In genomic region chr16:88561617-88562164, GRCm38 (mm10) we compare ENCODE assay signal across 22 mouse cellular contexts. TPM values are rescaled to one million over a fixed set of nuclear protein-coding genes. Genes with fewer than 3 reads are reported as not detected.
DNase-seq lines count a peak whose midpoint lies in the region; ATAC-seq and TF ChIP-seq lines count a peak whose summit lies in the region.
"Had no signal": no experiment of that assay in that cellular context is flagged by ENCODE, and none has a peak within 500 bp of the region (broad histone marks: within the 10 kb centered on the region; RNA-seq: fewer than 3 reads in every experiment).

No protein-coding gene starts in this region.

- no peak overlapping the region; the same call in 1 of the 2 replicates for H3K4me2 ChIP-seq in kidney, embryonic 14.5 days (replicated peaks; ENCODE audit: low read depth, low read length)
- H3K4me2 ChIP-seq in forebrain, postnatal 0 days (ENCODE audit: low read depth): no peak overlapping the region
- no peak overlapping the region for H3K4me2 ChIP-seq in midbrain, embryonic 14.5 days (ENCODE audit: low read length)
- H3K4me2 ChIP-seq: heart, embryonic 15.5 days had no signal

- H3K27ac ChIP-seq in kidney, embryonic 14.5 days (ENCODE audit: low read depth, low read length): peak overlapping the region; percentile 51
- no peak overlapping the region for H3K27ac ChIP-seq in embryonic facial prominence, embryonic 10.5 days (replicated peaks)
- H3K27ac ChIP-seq in forebrain, postnatal 0 days (ENCODE audit: low read depth, low read length): no peak overlapping the region
- peak overlapping the region; percentile 37; the same call in 1 of the 2 replicates for H3K27ac ChIP-seq in midbrain, embryonic 14.5 days (replicated peaks; ENCODE audit: low read depth, low read length)
- H3K27ac ChIP-seq: heart, embryonic 15.5 days had no signal

- peak overlapping the region; percentile 36 for H3K4me3 ChIP-seq in kidney, embryonic 14.5 days (ENCODE audit: low read length)
- H3K4me3 ChIP-seq in embryonic facial prominence, embryonic 10.5 days: 0 out of 2 replicates have a peak overlapping the region, but pooled peaks have one; percentile 21
- H3K4me3 ChIP-seq in forebrain, postnatal 0 days (ENCODE audit: low read depth, low read length): no peak overlapping the region
- no peak overlapping the region for H3K4me3 ChIP-seq in midbrain, embryonic 14.5 days (replicated peaks; ENCODE audit: low read depth, low read length)
- H3K4me3 ChIP-seq: erythroblast, embryonic 14.5 days; heart, embryonic 15.5 days had no signal

- no peak for DNase-seq in kidney, postnatal 25 days
- no peak for DNase-seq in embryonic facial prominence, embryonic 10.5 days (ENCODE audit: low spot score)
- DNase-seq in forebrain, postnatal 0 days: peak; percentile 7
- DNase-seq in midbrain, embryonic 14.5 days: peak; percentile 48
- no peak for DNase-seq in adrenal gland, postnatal 36 days
- no peak for DNase-seq in gastrocnemius, adult 18-20 months (ENCODE audit: low spot score)
- DNase-seq in adrenal gland, adult 8-10 months: no peak
- DNase-seq: cerebellum, adult 8-10 months; liver; right cerebral cortex, postnatal 4 days; thymus, postnatal 25 days had no signal

- H3K36me3 ChIP-seq in kidney, embryonic 14.5 days (ENCODE audit: control insufficient read depth, insufficient read depth, low read length): no peaks in the 10 kb centered on the region
- H3K36me3 ChIP-seq in embryonic facial prominence, embryonic 10.5 days (replicated peaks): no peaks in the 10 kb centered on the region
- no peaks in the 10 kb centered on the region for H3K36me3 ChIP-seq in forebrain, postnatal 0 days (ENCODE audit: insufficient read depth)
- H3K36me3 ChIP-seq in midbrain, embryonic 14.5 days (ENCODE audit: control insufficient read depth, insufficient read depth, low read length): no peaks in the 10 kb centered on the region
- H3K36me3 ChIP-seq: heart, embryonic 15.5 days had no signal

- H3K4me1 ChIP-seq in kidney, embryonic 14.5 days (ENCODE audit: control insufficient read depth, insufficient read depth, low read length): no peaks in the 10 kb centered on the region
- peaks cover 3% of the 10 kb centered on the region; the same call in 1 of the 2 replicates for H3K4me1 ChIP-seq in embryonic facial prominence, embryonic 10.5 days
- H3K4me1 ChIP-seq in forebrain, postnatal 0 days (ENCODE audit: insufficient read depth): no peaks in the 10 kb centered on the region
- H3K4me1 ChIP-seq in midbrain, embryonic 14.5 days (ENCODE audit: control insufficient read depth, insufficient read depth, low read length): no peaks in the 10 kb centered on the region
- H3K4me1 ChIP-seq: heart, embryonic 15.5 days had no signal

- no peaks in the 10 kb centered on the region for H3K9me3 ChIP-seq in kidney, embryonic 14.5 days (ENCODE audit: control insufficient read depth, low read length)
- H3K9me3 ChIP-seq in embryonic facial prominence, embryonic 10.5 days: no peaks in the 10 kb centered on the region
- H3K9me3 ChIP-seq in forebrain, postnatal 0 days (ENCODE audit: low read length): no peaks in the 10 kb centered on the region
- no peaks in the 10 kb centered on the region for H3K9me3 ChIP-seq in midbrain, embryonic 14.5 days (ENCODE audit: control insufficient read depth, low read length)
- H3K9me3 ChIP-seq: heart, embryonic 15.5 days had no signal

- H3K9ac ChIP-seq in kidney, embryonic 14.5 days (ENCODE audit: low read depth, low read length): peak overlapping the region; percentile 52
- H3K9ac ChIP-seq in forebrain, postnatal 0 days: no peak overlapping the region
- H3K9ac ChIP-seq in midbrain, embryonic 14.5 days (replicated peaks; ENCODE audit: low read length): no peak overlapping the region
- H3K9ac ChIP-seq: heart, embryonic 15.5 days had no signal

- no peaks in the 10 kb centered on the region for H3K27me3 ChIP-seq in kidney, embryonic 14.5 days (ENCODE audit: control insufficient read depth, insufficient read depth, low read length)
- no peaks in the 10 kb centered on the region for H3K27me3 ChIP-seq in embryonic facial prominence, embryonic 10.5 days (replicated peaks; ENCODE audit: low read depth, poor library complexity, severe bottlenecking)
- no peaks in the 10 kb centered on the region for H3K27me3 ChIP-seq in forebrain, postnatal 0 days (ENCODE audit: insufficient read depth, low read length)
- H3K27me3 ChIP-seq in midbrain, embryonic 14.5 days (ENCODE audit: control insufficient read depth, insufficient read depth, low read length): no peaks in the 10 kb centered on the region
- H3K27me3 ChIP-seq: heart, embryonic 15.5 days had no signal

- no peak for TF ChIP-seq CTCF in forebrain, postnatal 0 days (IDR thresholded peaks at IDR 0.05; ENCODE audit: low read depth)

- no peak for ATAC-seq in kidney, embryonic 14.5 days (ENCODE audit: low FRiP score, low TSS enrichment)
- ATAC-seq in forebrain, postnatal 0 days: peak; percentile 32; the same call in 1 of the 2 replicates
- ATAC-seq in midbrain, embryonic 14.5 days (ENCODE audit: low FRiP score, low TSS enrichment): no peak; the same call in 1 of the 2 replicates
- ATAC-seq: inflammation-experienced regulatory T-cells, adult 6 months had no signal

- 31% methylated on average over 6 of the region's 6 CpGs for WGBS in kidney, embryonic 14.5 days
- 61% methylated on average over 6 of the region's 6 CpGs for WGBS in embryonic facial prominence, embryonic 10.5 days
- whole genome bisulfite sequencing in forebrain, postnatal 0 days: 12% methylated on average over 6 of the region's 6 CpGs
- 33% methylated on average over 6 of the region's 6 CpGs for WGBS in midbrain, embryonic 14.5 days

RNA-seq across cellular contexts. Expression of gene Cldn8, which starts 1.3 kb away (rescaled TPM):
- 85.1 and 98.7 TPM in 2 replicates for polyA plus RNA-seq in kidney, embryonic 14.5 days (2014; fragmentation: Nextera tagmentation; extraction: Ambion mirVana)
- polyA plus RNA-seq in embryonic facial prominence, embryonic 10.5 days (2016; fragmentation: Nextera tagmentation; extraction: Ambion mirVana): 4.2 TPM in 2 replicates
- not detected in 2 replicates for total RNA-seq in forebrain, postnatal 0 days (2014; rRNA removed)
- not detected in 2 replicates for polyA plus RNA-seq in forebrain, postnatal 0 days (2015; fragmentation: Nextera tagmentation; extraction: Ambion mirVana)
- polyA plus RNA-seq in midbrain, embryonic 14.5 days (2014; fragmentation: Nextera tagmentation; extraction: Ambion mirVana): not detected in 2 replicates
- not detected for total RNA-seq in adrenal gland, postnatal 36 days (2021)
- total RNA-seq in gastrocnemius, adult 18-20 months (2021): not detected
- not detected for total RNA-seq in adrenal gland, adult 8-10 months (2022)
- total RNA-seq: megakaryocyte, adult 5-6 weeks had no signal
- polyA plus RNA-seq: C2C12; cortical plate, adult 2 months; erythroblast, embryonic 14.5 days; inflammation-experienced regulatory T-cells, adult 6 months had no signal

RNA-seq across cellular contexts. Expression of gene Krtap24-1, which starts 50.4 kb away (rescaled TPM):
- polyA plus RNA-seq in kidney, embryonic 14.5 days (2014; fragmentation: Nextera tagmentation; extraction: Ambion mirVana): not detected in 2 replicates
- not detected in 2 replicates for polyA plus RNA-seq in embryonic facial prominence, embryonic 10.5 days (2016; fragmentation: Nextera tagmentation; extraction: Ambion mirVana)
- total RNA-seq in forebrain, postnatal 0 days (2014; rRNA removed): not detected in 2 replicates
- not detected in 2 replicates for polyA plus RNA-seq in forebrain, postnatal 0 days (2015; fragmentation: Nextera tagmentation; extraction: Ambion mirVana)
- polyA plus RNA-seq in midbrain, embryonic 14.5 days (2014; fragmentation: Nextera tagmentation; extraction: Ambion mirVana): not detected in 2 replicates
- total RNA-seq in adrenal gland, postnatal 36 days (2021): not detected
- not detected for total RNA-seq in gastrocnemius, adult 18-20 months (2021)
- not detected for total RNA-seq in adrenal gland, adult 8-10 months (2022)
- total RNA-seq: megakaryocyte, adult 5-6 weeks had no signal
- polyA plus RNA-seq: C2C12; cortical plate, adult 2 months; erythroblast, embryonic 14.5 days; gonadal fat pad, adult 2 months; heart, embryonic 15.5 days; hindbrain, embryonic 11.5 days; inflammation-experienced regulatory T-cells, adult 6 months; lung, embryonic 16.5 days; neural tube, embryonic 11.5 days had no signal

RNA-seq across cellular contexts. Expression of gene Cldn17, which starts 54.9 kb away (rescaled TPM):
- not detected in 2 replicates for polyA plus RNA-seq in kidney, embryonic 14.5 days (2014; fragmentation: Nextera tagmentation; extraction: Ambion mirVana)
- polyA plus RNA-seq in embryonic facial prominence, embryonic 10.5 days (2016; fragmentation: Nextera tagmentation; extraction: Ambion mirVana): not detected in 2 replicates
- total RNA-seq in forebrain, postnatal 0 days (2014; rRNA removed): not detected in 2 replicates
- not detected in 2 replicates for polyA plus RNA-seq in forebrain, postnatal 0 days (2015; fragmentation: Nextera tagmentation; extraction: Ambion mirVana)
- polyA plus RNA-seq in midbrain, embryonic 14.5 days (2014; fragmentation: Nextera tagmentation; extraction: Ambion mirVana): not detected in 2 replicates
- not detected for total RNA-seq in adrenal gland, postnatal 36 days (2021)
- not detected for total RNA-seq in gastrocnemius, adult 18-20 months (2021)
- total RNA-seq in adrenal gland, adult 8-10 months (2022): not detected
- total RNA-seq: megakaryocyte, adult 5-6 weeks had no signal
- polyA plus RNA-seq: C2C12; cortical plate, adult 2 months; erythroblast, embryonic 14.5 days; gonadal fat pad, adult 2 months; heart, embryonic 15.5 days; hindbrain, embryonic 11.5 days; inflammation-experienced regulatory T-cells, adult 6 months; lung, embryonic 16.5 days; neural tube, embryonic 11.5 days had no signal

Comparison
In these comparisons a context has a peak if more than half of its experiments do, and no peak if none do; other contexts are left out.
1. H3K27ac ChIP-seq: peak in kidney, embryonic 14.5 days (single experiment) and midbrain, embryonic 14.5 days (single experiment); none in embryonic facial prominence, embryonic 10.5 days (single experiment) and forebrain, postnatal 0 days (single experiment).
2. H3K4me3 ChIP-seq: peak in kidney, embryonic 14.5 days (single experiment) and embryonic facial prominence, embryonic 10.5 days (single experiment); none in forebrain, postnatal 0 days (single experiment) and midbrain, embryonic 14.5 days (single experiment).
3. DNase-seq: peak in forebrain, postnatal 0 days (single experiment) and midbrain, embryonic 14.5 days (single experiment); none in kidney, postnatal 25 days (0 of 2), embryonic facial prominence, embryonic 10.5 days (single experiment), adrenal gland, postnatal 36 days (0 of 2), gastrocnemius, adult 18-20 months (single experiment) and adrenal gland, adult 8-10 months (single experiment).